Mouse (Mus musculus): ENCODE results near the gene Col19a1. TPM values are rescaled to one million over a fixed set of nuclear protein-coding genes. Genes with fewer than 3 reads are reported as not detected.

Col19a1 gene
- total RNA-seq, 2 experiments from 2014 or later = 0.05 to 0.08 TPM

GRCm38 (mm10) chr1:24310847-24311246, 276.4 kb downstream of the Col19a1 start:
- no peak for DNase-seq

DNA sequence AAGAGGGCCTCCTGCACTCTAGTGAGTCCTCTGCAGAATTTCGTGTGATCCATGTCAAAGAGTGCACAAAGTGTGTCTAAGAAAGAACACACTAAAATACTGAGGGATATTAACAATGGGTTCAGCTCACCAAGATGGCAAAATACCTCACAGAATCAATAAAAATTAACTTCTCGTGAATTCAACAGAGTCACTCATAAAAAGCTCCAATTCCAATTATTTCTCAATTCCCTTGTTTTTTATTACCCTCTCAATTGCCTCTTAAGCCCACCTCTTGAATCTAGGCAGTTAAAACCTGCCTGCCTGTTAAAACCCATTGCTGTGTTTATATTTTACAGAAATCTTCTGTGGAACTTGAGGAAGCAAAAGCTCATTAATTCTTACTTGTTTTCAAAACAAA, 277.1 kb downstream of the Col19a1 start:
- DNase-seq = no peak

DNA sequence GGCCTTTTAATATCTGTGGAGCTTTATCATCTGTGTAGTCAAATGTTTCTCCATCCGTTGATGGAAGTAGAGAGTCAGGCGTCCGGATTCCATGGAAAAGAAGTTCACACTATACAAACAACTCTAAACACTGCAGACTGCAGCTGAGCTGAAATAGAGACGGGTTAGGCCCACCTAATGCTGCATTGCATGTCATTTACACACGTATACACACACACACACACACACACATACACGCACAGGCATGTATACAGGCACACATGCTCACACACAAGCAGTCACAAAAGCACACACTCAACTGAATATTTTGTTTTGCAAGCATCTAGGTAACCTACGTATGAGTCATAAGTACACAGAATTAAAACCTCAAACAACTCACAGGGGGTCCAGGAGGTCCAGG, 284.2 kb downstream of the Col19a1 start:
- DNase-seq = no peak

DNA sequence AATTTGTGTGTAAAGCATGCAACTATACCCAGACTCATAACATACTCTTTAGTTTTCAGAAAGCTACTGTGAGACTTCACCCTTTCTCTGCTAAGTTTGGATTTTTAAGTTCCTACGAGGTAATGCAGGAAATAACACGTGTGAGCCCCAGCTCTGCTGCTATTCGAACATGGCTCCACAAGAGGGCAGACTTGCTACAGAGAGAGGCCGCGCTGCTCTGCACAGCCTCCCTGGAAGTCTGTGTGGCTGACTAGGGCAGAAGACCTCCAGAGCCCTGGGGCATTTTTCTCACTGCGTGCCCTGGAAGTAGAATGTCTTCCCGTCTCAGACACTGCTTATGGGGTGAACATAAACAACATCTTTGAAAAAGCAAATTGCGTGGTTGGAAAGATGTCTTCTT, 284.6 kb downstream of the Col19a1 start:
- peak; percentile 1 to 32 for DNase-seq

- no peak for DNase-seq
These were observed 286.6 kb downstream of the Col19a1 start for GRCm38 (mm10) chr1:24300700-24301099.

- DNase-seq = no peak
These were observed 292.0 kb downstream of the Col19a1 start for GRCm38 (mm10) chr1:24294979-24295942.

DNA sequence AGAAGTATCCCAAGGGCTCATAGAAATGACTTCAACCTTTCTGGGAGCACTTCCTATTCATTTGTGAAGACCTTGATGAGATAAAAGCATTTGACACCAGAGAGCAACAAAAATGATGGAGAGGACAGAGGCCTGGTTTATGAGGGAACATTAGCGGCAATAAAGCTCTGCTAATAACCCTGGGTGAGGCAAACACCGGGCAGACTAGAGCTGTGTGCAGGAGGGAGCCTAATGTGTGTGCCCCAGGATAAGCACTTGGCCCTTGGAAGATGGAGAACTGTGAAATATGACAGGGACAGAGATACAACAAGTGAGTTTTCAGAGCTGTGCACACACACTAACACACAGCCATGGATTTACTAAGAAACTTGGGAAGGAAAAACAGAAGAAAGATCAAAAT, 294.8 kb downstream of the Col19a1 start:
- no peak for DNase-seq

- DNase-seq = no peak
These were observed 300.9 kb downstream of the Col19a1 start for GRCm38 (mm10) chr1:24286360-24286759.

DNA sequence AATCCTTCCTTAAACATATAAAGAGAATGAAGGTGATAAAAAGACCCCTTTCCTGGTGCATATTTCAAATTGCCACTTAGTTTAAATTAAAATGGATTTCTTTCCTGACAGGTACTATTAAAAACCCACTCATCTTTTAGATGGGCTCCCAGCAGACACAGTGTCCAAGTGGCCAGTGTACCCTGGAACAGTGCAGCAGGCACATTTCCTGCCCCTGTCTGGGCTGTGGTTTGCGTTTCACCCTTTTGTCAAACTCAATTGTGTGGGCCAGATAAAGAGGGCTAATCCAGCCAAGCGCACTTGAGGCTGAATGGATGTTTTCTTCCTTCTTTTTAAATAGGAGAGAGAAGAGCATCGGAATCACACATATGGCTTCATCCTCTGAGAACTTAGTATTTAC, 320.2 kb downstream of the Col19a1 start:
- DNase-seq = no peak

DNA sequence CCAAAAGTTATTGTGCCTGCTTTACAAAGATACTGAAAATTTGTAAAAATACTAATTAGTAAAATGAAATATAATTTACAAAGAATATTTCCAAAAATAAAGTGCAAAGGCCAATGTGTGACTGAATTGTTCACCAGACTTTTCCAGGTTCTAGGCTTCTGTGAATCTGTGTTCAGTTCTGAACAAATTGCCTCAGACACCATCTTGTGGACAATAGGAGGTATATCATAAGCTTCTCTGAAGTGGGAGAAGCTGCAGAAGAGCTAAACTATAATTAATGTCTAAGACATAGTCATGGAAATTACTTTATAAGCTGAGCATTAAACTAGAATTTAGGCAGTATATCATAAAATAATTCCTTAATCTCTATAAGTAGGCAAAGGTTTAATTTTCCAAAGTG, 326.1 kb downstream of the Col19a1 start:
- DNase-seq = no peak

- no peak for DNase-seq
These were observed 327.9 kb downstream of the Col19a1 start for GRCm38 (mm10) chr1:24259419-24259818.

GRCm38 (mm10) chr1:24257961-24258360, 329.3 kb downstream of the Col19a1 start:
- DNase-seq = no peak

DNA sequence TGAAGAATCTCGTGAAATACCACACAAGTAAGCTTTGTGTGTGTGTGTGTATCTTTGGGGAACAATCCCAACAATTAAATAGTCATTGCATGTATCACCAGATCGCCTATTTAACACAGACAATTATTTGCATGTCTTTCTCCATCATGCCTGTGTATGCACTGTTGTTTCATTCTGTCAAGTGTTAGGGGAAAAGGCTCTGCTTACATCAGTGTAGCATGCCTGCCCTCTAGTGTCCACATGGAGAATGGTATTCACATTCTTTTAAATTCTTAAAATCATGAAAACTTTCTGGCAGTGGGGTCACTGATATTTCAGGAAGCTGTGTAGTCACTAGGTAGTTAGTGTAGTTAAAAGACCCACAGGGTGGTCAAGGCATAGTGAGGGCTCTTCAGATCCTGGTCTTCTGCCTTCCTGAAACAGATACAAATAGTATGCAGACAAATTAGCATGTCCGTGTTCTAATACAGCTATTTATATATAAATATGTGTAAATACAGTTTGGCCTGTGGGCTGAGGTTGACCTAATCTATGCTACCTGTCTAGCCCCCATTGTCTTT, 338.1 kb downstream of the Col19a1 start:
- peak; percentile 8 to 18 for DNase-seq

GRCm38 (mm10) chr1:24248294-24249104, 338.8 kb downstream of the Col19a1 start:
- peak in 1 of 2 experiments; percentile 3 for DNase-seq

GRCm38 (mm10) chr1:24245700-24246375, 341.4 kb downstream of the Col19a1 start:
- no peak for DNase-seq

- DNase-seq = no peak
These were observed 342.3 kb downstream of the Col19a1 start for GRCm38 (mm10) chr1:24244931-24245330.

GRCm38 (mm10) chr1:24240039-24240691, 347.1 kb downstream of the Col19a1 start:
- DNase-seq = no peak

DNA sequence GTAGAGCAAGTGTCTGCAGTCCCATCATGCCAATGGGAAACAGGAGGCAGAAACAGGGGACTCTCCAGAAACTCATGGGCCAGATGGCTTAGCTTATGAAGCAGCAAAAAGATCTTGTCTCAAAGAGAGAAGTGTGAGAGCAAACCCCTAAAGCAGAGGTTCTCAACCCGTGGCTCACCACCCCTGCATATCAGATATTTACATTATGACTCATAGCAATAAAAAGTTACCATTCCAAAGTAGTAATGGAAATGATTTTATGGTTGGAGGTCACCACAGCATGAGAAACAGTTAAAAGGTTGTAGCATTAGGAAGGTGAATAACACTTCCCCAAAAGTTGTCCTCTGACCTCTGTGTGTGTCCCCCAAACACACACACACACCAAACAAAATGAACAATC, 350.9 kb downstream of the Col19a1 start:
- no peak for DNase-seq

DNA sequence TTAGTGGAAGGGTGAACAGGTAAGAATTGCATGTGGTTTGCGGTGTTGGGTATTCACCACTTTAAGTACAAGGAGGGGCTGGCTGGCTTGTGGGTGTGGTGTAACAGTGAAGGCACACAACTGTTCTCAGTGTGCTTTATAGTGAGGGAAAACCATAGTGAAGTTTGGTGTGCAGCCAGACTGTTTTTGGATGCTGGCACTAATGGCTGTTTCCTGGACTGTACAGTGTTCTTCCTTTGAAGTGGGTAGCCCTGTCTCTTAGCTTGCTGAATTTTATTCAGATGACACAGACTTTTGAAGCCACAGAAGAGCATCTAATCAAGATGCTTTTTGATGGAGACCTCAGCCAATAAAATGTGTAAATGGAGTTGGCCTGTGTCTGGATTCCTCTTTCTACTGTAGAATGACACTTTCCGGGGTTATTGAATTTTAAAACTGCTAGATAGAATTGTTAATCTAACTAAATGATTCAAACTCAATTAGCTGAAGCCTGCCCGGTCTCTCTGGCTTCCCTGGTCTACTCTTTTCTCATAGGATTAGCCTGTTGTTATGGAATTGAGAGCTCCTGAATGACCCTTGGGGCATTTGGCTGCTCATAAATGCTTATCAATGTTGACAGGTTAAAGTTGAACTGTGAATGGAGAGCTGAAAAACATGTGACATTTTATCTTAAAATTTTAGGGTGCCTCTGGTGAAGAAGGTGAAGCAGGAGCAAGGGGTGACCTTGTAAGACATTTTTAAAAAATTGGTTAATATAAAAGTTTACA, 355.6 kb downstream of the Col19a1 start:
- no peak for DNase-seq

- no peak for DNase-seq
These were observed 356.8 kb downstream of the Col19a1 start for GRCm38 (mm10) chr1:24230428-24230827.

DNA sequence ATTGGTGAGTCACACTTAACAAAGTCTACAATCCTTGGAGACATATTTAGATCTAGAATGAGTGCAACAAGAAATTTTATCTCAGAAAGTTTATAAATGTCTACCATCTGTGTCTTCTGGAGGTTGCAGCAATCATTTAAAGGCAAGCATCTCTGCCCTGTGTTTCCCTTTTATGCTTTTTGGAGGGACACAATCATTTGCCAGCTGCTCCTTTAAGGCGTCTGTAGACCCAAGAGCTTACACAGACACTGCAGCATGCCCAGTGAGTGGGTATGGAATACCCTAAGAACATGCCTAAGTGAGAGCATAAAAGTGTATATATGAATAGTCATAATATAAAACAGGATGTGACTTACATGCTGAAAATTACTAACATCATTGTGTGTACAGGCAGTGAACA, 357.7 kb downstream of the Col19a1 start:
- DNase-seq = no peak

Measured in heart, adult 18-20 months (tissue).